Mouse (Mus musculus): ENCODE measurements at regions not wholly inside any gene's neighbourhood (a gene's known extent, or its start where the extent isn't known, plus 50 kb on each side); places are given as distances from the start of the nearest gene placed in this dataset.

GRCm38 (mm10) chr1:121250686-121251085 is 81.7 kb downstream of the Insig2 start:
- ATAC-seq (replicated peaks; ENCODE audit: poor library complexity, severe bottlenecking), result no peak

- ATAC-seq (replicated peaks; ENCODE audit: poor library complexity, severe bottlenecking), result no peak
Measured at GRCm38 (mm10) chr1:121252056-121252455, 80.3 kb downstream of the Insig2 start.

- ATAC-seq (replicated peaks; ENCODE audit: poor library complexity, severe bottlenecking), result no peak
Measured at GRCm38 (mm10) chr1:121254196-121254595, 78.2 kb downstream of the Insig2 start.

All from granulocyte monocyte progenitor cell, adult 5-6 weeks (primary cell).